Mouse (Mus musculus): ENCODE data around the gene Ccnd1. TPM values are rescaled to one million over a fixed set of nuclear protein-coding genes. Genes with fewer than 3 reads are reported as not detected.

The Ccnd1 gene
- 233 and 246 TPM in 2 replicates for polyA plus RNA-seq (2016; fragmentation: Nextera tagmentation; extraction: Ambion mirVana)

DNA sequence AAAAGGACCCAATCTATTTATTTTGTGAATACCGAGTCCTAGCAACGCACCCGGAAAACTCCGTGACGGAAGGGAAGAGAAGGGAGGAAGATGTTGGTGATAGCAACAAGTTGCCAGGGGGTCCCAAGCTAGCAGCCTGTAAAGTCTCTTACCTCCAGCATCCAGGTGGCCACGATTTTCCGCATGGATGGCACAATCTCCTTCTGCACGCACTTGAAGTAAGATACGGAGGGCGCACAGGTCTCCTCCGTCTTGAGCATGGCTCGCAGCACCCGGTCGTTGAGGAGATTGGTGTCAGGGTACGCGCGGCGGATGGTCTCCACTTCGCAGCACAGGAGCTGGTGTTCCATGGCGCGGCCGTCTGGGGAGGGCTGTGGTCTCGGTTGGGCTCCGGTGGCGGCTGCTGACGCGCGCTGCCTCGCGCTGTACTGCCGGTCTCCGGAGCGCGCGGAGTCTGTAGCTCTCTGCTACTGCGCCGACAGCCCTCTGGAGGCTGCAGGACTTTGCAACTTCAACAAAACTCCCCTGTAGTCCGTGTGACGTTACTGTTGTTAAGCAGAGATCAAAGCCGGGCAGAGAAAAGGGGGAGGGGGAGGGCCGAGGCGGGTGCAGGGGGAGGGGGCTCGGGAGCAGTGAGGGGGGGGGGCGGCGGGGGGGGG is at the start of gene Ccnd1:
Gene Ccnd1 (minus strand): TSS at position 582 of the 659 bp plus-strand sequence.
- H3K4me1 ChIP-seq = peaks cover 77% of the 10 kb centered on the region
- peak within 1 kb of the TSS; percentile 88 for H3K4me3 ChIP-seq
- under 1% methylated on average over 43 of the region's 45 CpGs for WGBS
- H3K9me3 ChIP-seq = no peaks in the 10 kb centered on the region
- H3K27ac ChIP-seq = peak within 1 kb of the TSS; percentile 99
- H3K27me3 ChIP-seq (ENCODE audit: poor library complexity, severe bottlenecking) = peaks cover 39% of the 10 kb centered on the region
- DNase-seq (ENCODE audit: extremely low spot score, low spot score) = peak; percentile 90
- H3K36me3 ChIP-seq (replicated peaks) = peaks cover 36% of the 10 kb centered on the region

DNA sequence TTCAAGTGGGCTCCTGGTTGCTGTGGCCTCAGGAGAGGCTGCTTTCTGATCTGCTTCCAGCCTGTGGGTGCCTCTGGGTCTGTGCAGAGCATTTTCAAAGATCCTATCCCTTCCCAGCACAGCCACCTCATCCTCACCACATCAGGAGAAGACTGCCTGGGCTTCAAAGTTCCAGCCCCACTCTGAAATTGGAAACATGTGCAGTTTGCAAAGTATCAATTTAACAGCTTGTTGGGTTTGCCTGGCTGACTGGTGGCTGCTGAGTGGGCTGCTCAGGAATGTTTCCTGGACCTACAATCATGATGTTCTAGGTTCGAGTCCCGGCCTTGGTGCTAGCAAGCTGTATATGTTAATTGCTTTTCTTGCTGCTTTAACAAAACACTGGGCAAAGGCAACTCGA is 49.1 kb upstream of the Ccnd1 start:
- 71% methylated on average over 3 of the region's 3 CpGs for WGBS
- Histone ChIP-seq H3K4me1 (peaks cover 19% of the 10 kb centered on the region), H3K27ac (no peak overlapping the region), H3K36me3 (replicated peaks) (no peaks in the 10 kb centered on the region), H3K9me3 (no peaks in the 10 kb centered on the region), H3K27me3 (ENCODE audit: poor library complexity, severe bottlenecking) (no peaks in the 10 kb centered on the region), H3K4me3 (no peak overlapping the region)
- no peak for DNase-seq (ENCODE audit: extremely low spot score, low spot score)

DNA sequence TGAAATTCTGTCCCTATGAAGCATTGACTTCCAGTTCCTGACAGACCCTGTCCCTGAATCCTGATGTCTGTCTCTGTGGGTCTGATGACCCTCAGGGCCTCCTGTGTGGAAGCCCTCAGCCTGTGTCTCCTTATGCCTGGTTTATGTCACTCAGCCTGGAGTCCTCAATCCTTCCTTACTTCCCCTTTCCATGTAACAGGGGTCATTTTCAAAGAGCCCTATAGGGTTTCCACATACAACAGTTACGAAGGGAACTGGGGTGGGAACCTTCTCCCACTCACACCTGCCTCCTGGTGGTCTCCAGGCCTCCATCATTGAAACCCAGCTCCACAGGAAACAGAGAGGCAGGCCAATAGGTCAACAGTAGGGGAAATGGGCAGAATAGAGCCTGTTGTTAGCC is 45.4 kb upstream of the Ccnd1 start:
- Histone ChIP-seq H3K9me3 (no peaks in the 10 kb centered on the region), H3K36me3 (replicated peaks) (no peaks in the 10 kb centered on the region), H3K4me1 (peaks cover 27% of the 10 kb centered on the region), H3K27ac (no peak overlapping the region), H3K27me3 (ENCODE audit: poor library complexity, severe bottlenecking) (no peaks in the 10 kb centered on the region), H3K4me3 (no peak overlapping the region)
- WGBS = 79% methylated on average over 1 of the region's 1 CpGs
- DNase-seq (ENCODE audit: extremely low spot score, low spot score) = no peak

DNA sequence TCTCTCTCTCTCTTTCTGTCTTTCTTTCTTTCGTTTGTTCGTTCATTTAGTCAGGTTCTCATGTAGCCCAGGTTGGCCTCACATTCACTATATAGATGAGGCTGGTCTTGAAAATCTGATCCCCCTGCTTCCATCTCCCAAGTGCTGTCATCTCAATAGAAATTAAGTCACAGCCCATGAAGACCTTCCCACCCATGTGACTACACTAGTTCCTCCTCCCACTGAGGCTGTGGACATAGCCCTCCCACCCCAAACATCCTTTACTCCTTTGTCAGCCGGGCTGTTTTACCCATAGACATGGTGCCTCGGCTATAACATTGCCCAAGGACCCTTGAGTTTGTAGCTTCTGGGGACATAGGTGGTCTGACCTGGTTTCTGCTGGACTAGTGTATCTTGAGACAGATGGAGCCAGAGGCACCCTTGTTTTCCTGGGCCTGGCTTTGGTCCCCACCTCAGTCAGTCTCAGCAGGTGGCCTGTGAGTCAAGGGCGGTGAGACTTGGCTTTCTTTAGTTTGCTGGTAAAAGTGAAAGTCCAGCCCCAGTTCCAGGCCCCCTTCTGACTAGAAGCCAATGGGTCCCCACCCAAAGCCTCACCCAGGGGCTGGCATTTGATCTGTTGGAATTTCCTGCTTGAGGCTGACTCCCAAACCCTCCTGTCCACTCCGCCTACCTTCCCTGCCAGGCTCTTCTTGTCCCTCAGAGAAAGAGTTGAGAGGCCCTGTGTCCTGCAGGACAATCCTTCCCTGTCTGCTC is 42.8 kb upstream of the Ccnd1 start:
- no peak overlapping the region for H3K27ac ChIP-seq
- H3K36me3 ChIP-seq (replicated peaks) = no peaks in the 10 kb centered on the region

DNA sequence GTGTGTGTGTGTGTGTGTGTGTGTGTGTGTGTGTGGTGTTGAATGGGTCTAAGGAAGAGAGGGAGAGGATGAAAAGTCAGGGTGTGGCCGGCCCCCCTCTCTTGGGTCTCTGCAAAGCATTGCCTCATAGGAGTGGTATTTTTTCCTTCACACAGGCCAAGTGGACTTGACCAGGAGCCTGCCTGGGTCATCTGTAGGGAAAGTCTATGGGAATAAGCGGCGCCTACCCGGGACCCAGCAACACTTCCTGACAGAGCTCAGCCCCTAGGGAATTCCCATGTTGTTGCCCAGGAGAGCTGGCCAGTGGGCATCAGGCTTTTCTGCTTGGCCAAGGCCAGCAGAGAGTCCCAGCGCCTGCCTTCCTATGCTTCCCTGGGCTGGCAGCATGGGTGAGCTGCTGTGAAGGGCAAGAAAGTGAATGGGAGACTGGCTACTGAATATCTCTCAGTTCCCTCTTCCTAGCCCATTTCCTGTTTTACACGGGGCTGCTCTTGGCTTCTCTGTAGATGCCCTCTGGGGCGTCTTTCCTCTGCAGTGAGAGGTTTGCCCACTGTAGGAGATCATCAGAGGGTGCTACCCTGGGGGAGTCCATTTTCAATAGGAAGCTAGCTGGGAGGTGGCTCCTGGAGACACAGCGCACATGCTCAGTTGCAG is 41.8 kb upstream of the Ccnd1 start:
- Histone ChIP-seq H3K9me3 (peaks cover 6% of the 10 kb centered on the region; the same call in 1 of the 2 replicates), H3K4me3 (no peak overlapping the region), H3K36me3 (replicated peaks) (no peaks in the 10 kb centered on the region), H3K27me3 (ENCODE audit: poor library complexity, severe bottlenecking) (no peaks in the 10 kb centered on the region), H3K4me1 (peaks cover 15% of the 10 kb centered on the region), H3K27ac (no peak overlapping the region)
- 81% methylated on average over 8 of the region's 8 CpGs for WGBS
- DNase-seq (ENCODE audit: extremely low spot score, low spot score) = no peak

More for the DNA sequence above, 42.8 kb upstream of the Ccnd1 start:
- Histone ChIP-seq H3K4me1 (peaks cover 15% of the 10 kb centered on the region), H3K4me3 (no peak overlapping the region), H3K27me3 (ENCODE audit: poor library complexity, severe bottlenecking) (no peaks in the 10 kb centered on the region), H3K9me3 (peaks cover 6% of the 10 kb centered on the region; the same call in 1 of the 2 replicates)
- DNase-seq (ENCODE audit: extremely low spot score, low spot score) = no peak
- 91% methylated on average over 6 of the region's 6 CpGs for WGBS

DNA sequence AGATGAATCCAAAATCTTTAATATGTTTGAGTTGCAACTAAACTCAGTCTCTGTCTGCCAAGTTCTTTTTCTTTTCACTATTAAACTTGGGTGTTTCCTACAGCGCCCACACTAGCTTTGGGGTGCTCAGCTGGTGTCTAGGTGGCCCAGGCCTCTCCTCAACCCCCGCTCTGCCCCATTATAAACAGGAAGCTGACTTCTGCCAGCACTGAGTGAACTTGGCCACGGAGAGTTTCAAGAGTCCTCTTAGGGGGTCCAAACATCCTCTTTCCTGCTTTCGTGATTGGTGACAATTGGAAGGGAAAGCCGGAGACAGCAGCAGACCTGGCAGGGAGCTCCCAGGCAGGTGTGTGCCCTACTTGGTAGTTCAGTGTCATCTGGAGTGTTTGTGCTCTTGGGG is 40.1 kb upstream of the Ccnd1 start:
- H3K4me3 ChIP-seq = no peak overlapping the region
- no peaks in the 10 kb centered on the region for H3K27me3 ChIP-seq (ENCODE audit: poor library complexity, severe bottlenecking)
- no peaks in the 10 kb centered on the region for H3K36me3 ChIP-seq (replicated peaks)
- WGBS = 87% methylated on average over 5 of the region's 5 CpGs
- H3K4me1 ChIP-seq = peaks cover 8% of the 10 kb centered on the region; the same call in 1 of the 2 replicates
- no peak for DNase-seq (ENCODE audit: extremely low spot score, low spot score)
- no peak overlapping the region for H3K27ac ChIP-seq
- H3K9me3 ChIP-seq = peaks cover 6% of the 10 kb centered on the region; the same call in 1 of the 2 replicates

DNA sequence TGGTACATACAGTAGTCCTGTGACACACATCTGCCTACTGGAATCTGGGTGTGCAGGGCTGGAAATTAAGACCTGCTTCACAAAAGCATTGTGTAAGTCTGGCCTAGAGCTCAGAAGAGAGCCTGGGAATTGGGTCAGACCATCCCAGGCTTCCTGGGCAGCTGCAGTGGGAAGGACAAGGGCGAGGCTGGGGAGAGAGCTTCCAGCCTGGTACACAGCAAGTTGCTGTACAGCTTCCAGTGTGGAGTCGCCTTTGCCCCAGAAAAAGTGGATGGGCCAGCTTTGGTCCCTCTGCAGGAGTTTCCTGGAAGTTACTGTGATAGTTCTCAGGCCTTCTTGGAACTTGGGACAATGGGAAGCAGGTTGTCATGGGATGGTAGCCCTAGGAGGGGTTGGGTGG is 37.4 kb upstream of the Ccnd1 start:
- Histone ChIP-seq H3K9me3 (peaks cover 6% of the 10 kb centered on the region; the same call in 1 of the 2 replicates), H3K4me1 (peaks cover 8% of the 10 kb centered on the region; the same call in 1 of the 2 replicates), H3K27ac (no peak overlapping the region), H3K36me3 (replicated peaks) (no peaks in the 10 kb centered on the region), H3K4me3 (no peak overlapping the region), H3K27me3 (ENCODE audit: poor library complexity, severe bottlenecking) (no peaks in the 10 kb centered on the region)
- no peak for DNase-seq (ENCODE audit: extremely low spot score, low spot score)
- WGBS = 74% methylated on average over 2 of the region's 2 CpGs

DNA sequence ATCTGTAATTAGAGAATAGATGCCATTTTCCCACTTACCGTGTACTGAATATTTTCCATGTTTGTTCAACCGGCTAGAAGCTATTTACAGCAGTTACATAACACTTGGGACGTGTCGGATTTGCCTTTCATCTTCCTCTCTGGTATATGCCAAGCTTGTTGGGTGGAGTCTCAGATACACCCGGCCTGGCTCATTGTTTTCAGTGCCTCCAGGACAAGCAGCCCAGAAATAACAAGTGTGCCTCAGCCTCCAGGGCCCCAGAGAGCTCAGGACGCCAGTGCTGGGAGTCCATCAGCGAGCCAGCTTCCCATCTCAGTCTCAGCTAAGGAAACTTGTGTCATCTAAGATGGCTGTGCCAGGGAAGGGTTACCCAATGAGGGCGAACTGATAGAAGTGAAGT is 33.7 kb upstream of the Ccnd1 start:
- Histone ChIP-seq H3K9me3 (no peaks in the 10 kb centered on the region), H3K27ac (no peak overlapping the region), H3K4me3 (no peak overlapping the region), H3K4me1 (no peaks in the 10 kb centered on the region), H3K36me3 (replicated peaks) (no peaks in the 10 kb centered on the region), H3K27me3 (ENCODE audit: poor library complexity, severe bottlenecking) (no peaks in the 10 kb centered on the region)
- 82% methylated on average over 8 of the region's 8 CpGs for WGBS
- no peak for DNase-seq (ENCODE audit: extremely low spot score, low spot score)

DNA sequence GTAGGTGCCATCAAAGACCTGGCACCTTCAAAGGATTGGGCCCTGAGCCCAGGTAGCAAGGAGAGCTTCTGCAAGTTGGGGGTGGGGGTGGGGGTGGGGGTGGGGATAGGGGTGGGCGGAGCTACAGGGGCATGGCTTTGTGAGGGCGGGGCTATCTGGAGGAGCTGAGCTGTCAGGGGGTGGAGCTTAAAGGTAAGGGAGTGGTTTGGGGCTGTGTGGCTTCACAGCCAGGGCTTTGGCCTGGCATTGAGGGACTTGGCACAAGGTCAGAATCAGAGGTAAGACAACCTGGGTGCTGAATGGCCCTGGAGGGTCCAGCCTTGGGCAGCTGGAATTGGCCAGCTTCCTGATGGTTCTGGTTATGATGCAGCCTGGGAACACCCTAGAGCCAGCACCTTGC is 32.0 kb upstream of the Ccnd1 start:
- no peak for DNase-seq (ENCODE audit: extremely low spot score, low spot score)
- H3K9me3 ChIP-seq = no peaks in the 10 kb centered on the region
- no peak overlapping the region for H3K4me3 ChIP-seq
- no peaks in the 10 kb centered on the region for H3K27me3 ChIP-seq (ENCODE audit: poor library complexity, severe bottlenecking)
- WGBS = 28% methylated on average over 2 of the region's 2 CpGs
- no peak overlapping the region for H3K27ac ChIP-seq
- H3K36me3 ChIP-seq (replicated peaks) = no peaks in the 10 kb centered on the region
- H3K4me1 ChIP-seq = no peaks in the 10 kb centered on the region

DNA sequence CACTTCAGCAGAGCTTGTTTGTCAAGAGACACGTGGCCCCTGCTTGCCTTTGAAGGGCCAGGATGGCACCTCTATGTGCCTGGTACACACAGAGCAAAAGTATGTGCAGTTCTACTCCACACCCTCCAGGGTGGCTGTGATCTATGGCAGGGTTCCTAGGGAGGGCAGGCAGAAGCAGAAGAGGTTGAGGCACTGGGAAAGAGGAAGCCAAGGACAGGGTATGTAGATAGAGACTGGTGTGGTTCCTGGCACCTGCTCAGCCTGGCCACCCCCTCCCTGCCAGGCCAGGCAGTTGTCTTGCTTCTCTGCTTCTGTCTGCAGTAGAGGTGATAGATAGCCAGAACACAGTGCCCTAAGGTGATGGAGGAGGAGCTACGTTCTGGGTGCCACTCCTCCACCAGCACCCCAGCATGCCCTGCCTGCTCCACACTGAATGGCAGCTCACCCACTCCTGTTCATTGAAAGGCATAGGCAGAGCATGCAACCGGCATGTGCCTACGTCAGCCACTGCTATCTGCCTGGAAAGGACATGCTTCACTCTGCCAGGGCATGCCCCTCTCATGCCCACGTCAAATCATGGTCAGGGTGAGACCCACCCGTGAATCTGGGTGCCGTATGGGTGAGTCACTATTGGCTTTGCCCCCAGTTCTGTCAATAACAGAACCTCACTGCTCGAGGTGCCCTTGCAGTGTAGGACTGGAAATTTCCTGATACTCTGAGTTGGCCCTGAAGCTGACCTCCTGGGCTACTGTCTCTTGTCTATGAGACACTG is 31.5 kb upstream of the Ccnd1 start:
- H3K27ac ChIP-seq = no peak overlapping the region
- no peaks in the 10 kb centered on the region for H3K27me3 ChIP-seq (ENCODE audit: poor library complexity, severe bottlenecking)
- no peaks in the 10 kb centered on the region for H3K9me3 ChIP-seq
- no peak overlapping the region for H3K4me3 ChIP-seq
- no peak for DNase-seq (ENCODE audit: extremely low spot score, low spot score)
- 75% methylated on average over 8 of the region's 8 CpGs for WGBS
- no peaks in the 10 kb centered on the region for H3K4me1 ChIP-seq
- no peaks in the 10 kb centered on the region for H3K36me3 ChIP-seq (replicated peaks)

DNA sequence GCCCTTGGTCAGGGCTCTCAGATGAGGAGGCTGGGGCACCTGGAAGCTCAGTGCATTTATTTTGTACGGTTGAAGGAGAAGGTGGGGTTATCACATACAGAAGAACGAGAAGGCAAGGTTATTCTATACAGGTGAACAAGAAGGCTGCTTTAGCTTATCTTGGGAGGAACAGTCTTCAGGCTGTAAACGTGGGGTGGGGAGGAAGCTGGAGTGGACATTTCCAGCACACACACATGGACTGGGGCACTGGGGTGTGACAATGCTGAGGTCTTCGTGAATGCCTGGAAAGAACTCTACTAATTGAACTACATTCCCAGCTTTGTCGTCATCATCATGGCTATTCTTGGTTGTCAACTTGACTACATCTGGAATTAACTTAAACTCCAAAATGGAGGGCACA is 26.2 kb upstream of the Ccnd1 start:
- Histone ChIP-seq H3K4me3 (no peak overlapping the region), H3K27me3 (ENCODE audit: poor library complexity, severe bottlenecking) (no peaks in the 10 kb centered on the region), H3K27ac (no peak overlapping the region), H3K36me3 (replicated peaks) (no peaks in the 10 kb centered on the region), H3K4me1 (no peaks in the 10 kb centered on the region), H3K9me3 (no peaks in the 10 kb centered on the region)
- 85% methylated on average over 5 of the region's 5 CpGs for WGBS
- DNase-seq (ENCODE audit: extremely low spot score, low spot score) = no peak

DNA sequence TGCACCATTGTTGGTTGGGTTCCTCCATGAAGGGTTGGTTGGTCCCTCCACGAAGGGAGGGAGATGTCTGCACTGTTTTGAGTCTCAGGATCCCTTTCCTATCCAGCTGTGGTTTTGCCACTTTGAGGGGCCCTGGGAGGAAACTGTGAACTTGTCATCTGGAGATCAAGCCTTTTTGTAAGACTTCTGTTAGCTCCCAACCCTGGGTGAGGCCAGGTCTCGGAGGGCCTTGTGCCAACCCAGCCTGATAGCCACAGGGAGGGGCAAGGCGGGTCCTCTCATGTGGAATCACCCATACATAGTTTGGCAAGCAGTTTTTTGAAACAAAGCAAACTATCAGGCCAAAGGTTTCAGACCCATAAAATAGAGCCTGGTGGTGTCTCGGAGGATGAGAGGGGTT is 24.6 kb upstream of the Ccnd1 start:
- Histone ChIP-seq H3K27me3 (ENCODE audit: poor library complexity, severe bottlenecking) (no peaks in the 10 kb centered on the region), H3K36me3 (replicated peaks) (no peaks in the 10 kb centered on the region), H3K4me1 (peaks cover 3% of the 10 kb centered on the region; the same call in 1 of the 2 replicates), H3K9me3 (no peaks in the 10 kb centered on the region), H3K27ac (no peak overlapping the region), H3K4me3 (no peak overlapping the region)
- 88% methylated on average over 4 of the region's 4 CpGs for WGBS
- no peak for DNase-seq (ENCODE audit: extremely low spot score, low spot score)
